Mouse (Mus musculus) c-Kit-negative CD71-positive TER-119-positive erythroid progenitor cells, embryonic 14.5 days (primary cell): ENCODE data around the gene Ddo.

ENCODE experiments used
- DNase-seq: peaks from one replicate; pipeline ENCODE4 v3.0.0-alpha.2; 2013; ENCODE audit warnings: low read depth, low spot score

The Ddo gene

GRCm38 (mm10) chr10:40665270-40665669 lies 35.5 kb downstream of the Ddo start:
- DNase-seq: no peak

GRCm38 (mm10) chr10:40666943-40667342 lies 37.1 kb downstream of the Ddo start:
- no peak for DNase-seq

- no peak for DNase-seq
Observed at GRCm38 (mm10) chr10:40668640-40669039, 38.8 kb downstream of the Ddo start.

DNA sequence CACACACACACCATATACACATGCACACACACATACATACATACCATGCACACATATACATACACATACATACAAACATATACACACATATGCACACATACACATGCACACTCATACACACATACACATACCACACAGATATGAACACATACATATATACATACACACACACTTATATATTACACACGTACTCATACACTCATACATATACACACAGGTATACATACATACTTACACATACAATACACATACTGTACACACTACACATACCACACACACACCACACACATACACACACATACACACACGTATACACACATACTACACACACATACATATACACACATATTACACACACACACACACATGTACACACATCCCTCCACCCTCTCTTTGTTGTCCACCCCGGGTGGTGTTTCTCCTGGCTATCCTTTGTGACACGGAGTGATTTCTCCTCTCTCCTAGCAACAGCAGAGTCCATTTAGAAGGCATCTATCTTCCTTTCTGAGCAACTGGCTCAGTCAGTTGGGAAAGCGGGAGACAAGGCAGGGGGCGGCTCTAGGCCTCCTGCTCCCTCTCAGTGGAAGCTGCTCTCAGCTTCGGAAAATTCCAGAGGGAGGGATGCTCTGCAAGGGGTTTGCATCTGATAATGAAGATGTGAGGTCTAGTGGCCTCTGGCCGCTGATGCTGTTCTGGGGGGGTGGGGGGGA lies 42.9 kb downstream of the Ddo start:
- DNase-seq: no peak

DNA sequence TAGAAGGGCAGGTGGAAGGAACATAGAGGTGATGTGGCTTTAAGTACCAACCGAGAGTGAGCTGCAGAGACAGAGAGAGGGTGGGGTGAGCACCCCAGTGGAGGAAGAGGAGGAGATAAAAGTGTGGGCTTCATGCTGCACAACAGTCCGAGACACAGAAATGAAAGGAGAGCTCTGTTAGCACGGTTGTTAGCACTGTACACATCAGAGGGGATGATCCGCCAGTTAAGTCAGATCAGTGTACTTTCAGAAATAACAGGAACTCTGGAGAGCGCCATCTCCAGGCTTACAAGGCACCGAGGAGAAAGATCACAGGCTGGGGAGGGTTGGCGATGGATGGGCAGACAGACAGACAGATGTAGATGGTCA lies 43.5 kb downstream of the Ddo start:
- DNase-seq: no peak

- DNase-seq: no peak
Observed at GRCm38 (mm10) chr10:40674151-40674550, 44.3 kb downstream of the Ddo start.

DNA sequence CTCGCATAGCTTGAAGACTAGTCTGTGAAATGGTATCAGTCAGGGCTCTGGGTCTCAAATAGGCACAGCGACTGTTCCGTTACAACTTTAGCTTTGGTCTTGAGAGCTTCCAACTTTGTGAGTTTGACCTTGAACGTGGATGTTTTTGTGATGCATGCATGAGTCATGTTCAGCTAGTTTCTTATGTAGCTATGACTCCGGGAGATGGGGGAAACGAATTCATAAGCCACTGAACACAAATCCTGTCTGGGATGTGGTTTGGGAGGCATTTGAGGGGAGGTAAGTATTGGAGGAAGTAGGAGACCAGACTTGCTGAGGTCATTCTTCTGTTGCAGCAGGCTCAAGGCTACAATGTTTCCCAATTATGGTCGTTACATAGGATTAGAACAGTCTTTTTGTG lies 46.1 kb downstream of the Ddo start:
- no peak for DNase-seq

DNA sequence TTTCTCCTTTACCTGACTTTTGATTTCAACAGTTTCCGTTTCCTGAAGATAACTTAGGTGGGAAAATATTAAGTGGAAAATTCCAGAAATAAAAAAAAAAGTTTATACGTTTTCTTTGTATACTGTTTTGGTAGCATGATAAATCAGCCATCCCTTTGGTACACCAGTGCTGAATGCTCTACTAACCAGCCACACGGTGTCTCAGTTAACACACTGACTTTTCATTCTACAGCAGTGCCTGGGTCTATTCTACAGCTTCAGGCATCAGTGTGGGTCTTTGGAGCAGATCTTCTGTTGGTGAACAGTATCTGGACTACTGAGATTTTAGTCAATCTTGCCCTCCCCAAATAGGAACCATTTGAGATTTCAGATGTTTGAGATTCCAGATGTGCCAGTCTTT lies 48.7 kb downstream of the Ddo start:
- DNase-seq: no peak

DNA sequence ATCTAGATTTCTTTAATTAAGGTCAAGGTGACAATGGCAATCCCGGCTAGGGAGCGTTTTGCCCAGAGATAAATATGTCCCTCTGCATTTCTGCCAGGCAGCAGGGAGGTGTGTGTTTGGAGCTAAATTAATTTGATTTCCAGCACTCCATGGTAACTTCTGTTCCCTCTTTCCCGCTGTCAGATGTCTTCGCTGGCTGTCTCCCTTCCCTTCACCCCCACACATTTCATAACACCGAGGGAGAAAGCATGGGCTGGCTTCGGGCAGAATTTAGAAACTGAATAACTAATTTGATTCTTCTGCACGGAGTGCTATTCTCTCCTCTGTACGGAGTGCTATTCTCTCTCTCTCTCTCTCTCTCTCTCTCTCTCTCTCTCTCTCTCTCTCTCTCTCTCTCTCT lies 52.7 kb downstream of the Ddo start:
- DNase-seq: no peak

DNA sequence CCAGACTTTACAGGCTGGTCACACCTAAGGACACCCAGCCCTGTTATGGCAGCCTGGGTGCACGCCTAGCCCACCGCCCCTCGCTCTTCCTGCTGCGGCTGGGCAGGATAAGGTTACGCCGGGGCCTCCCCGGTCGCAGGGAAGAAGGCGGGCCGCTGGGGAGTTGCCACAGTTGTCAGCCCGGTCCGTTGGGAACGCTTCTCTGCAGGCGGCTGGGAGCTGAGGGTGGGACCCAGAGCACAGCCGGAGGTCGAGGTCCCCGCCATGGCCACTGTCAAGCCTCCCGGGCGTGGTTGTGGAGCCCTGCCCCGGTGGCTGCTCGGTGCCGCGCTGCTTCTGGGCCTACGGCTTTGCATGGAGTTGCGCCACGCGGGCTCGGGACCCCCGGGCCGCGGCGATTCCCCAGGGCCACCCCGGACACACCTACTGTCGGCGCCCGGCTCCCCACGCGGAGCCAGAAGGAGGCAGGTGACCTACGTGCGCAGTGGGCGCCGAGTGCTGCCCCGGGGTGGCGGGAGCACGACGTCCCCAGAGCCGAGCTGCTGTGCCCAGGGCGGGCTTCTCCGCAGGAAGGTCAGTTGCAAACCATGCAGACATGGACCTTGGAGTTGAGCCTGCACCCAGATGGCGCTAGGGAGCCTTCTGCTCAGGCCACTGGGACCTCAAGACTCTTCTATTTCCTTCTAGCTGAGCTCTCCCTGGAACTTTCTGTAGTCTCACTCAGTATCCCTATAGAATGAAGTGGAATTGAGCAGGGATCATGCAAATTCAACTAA lies 53.5 kb downstream of the Ddo start, which contains the start of gene Mettl24:
Mettl24 (plus strand) TSS at position 191 of the 776 bp plus-strand sequence.
- DNase-seq: no peak

DNA sequence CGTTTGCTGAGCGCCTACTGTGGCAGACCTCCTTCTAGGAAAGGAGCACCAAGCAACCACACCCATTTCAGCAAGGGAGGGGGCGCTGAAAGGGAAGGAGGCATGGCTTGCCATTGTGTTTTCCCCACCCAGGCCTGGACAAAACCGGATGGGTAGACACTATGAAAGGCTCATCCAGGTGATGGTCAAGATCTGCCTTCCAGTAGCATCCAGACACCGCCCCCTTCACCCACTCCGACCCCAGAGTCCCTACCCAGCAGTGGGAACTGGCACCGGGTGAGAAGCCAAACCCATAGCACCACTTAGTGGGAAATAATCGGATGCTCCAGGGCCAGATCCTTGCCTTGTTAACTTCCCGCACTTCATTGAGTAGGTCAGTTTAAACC lies 54.0 kb downstream of the Ddo start:
- no peak for DNase-seq

DNA sequence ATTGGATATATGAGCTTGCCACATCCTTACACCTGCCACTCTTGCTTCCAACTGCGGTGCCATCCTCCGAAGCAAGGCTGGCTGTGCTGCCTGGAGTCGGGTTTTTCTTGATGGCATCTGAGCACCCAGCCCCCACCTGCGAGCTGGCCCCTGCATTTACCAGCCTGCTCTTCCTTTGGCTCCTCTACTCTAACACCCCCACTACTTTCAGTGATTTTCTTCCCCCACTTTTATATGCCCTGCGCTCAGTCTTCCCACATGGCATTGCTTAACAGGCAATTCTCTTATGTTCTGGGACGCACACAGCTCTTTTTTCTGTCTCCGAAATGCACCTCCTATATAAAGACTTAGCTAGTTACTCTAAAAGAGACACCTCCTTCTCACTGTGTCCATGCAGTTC lies 54.5 kb downstream of the Ddo start:
- no peak for DNase-seq

- no peak for DNase-seq
Observed at GRCm38 (mm10) chr10:40685641-40686040, 55.8 kb downstream of the Ddo start.

GRCm38 (mm10) chr10:40686976-40687375 lies 57.2 kb downstream of the Ddo start:
- no peak for DNase-seq

- no peak for DNase-seq
Observed at GRCm38 (mm10) chr10:40687407-40687806, 57.6 kb downstream of the Ddo start.

GRCm38 (mm10) chr10:40688266-40688665 lies 58.5 kb downstream of the Ddo start:
- no peak for DNase-seq

- no peak for DNase-seq
Observed at GRCm38 (mm10) chr10:40688873-40689272, 59.1 kb downstream of the Ddo start.

- no peak for DNase-seq
Observed at GRCm38 (mm10) chr10:40698652-40699051, 68.8 kb downstream of the Ddo start.

GRCm38 (mm10) chr10:40711127-40711526 lies 81.3 kb downstream of the Ddo start:
- DNase-seq: no peak

GRCm38 (mm10) chr10:40713018-40713608 lies 83.3 kb downstream of the Ddo start:
- DNase-seq: no peak

DNA sequence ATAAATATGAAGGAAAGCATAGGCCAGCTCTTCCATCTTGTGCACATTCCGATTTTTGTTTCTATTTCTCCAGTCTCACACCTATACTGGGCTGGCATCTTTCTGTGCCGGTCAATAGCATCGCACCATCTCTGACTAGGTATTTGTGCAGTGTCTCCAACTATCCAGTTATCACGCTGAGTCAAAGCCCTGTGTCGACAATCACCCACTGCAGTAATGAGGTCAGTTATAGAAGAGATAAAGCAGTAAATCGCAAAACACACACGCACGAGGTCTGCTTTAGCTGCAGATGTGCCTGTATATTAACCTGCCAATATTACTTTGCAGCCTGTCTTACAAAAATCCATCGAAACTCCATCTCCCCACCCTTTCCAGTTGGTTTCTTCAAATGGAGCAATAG lies 84.0 kb downstream of the Ddo start:
- DNase-seq: no peak

- DNase-seq: no peak
Observed at GRCm38 (mm10) chr10:40715151-40715550, 85.3 kb downstream of the Ddo start.

DNA sequence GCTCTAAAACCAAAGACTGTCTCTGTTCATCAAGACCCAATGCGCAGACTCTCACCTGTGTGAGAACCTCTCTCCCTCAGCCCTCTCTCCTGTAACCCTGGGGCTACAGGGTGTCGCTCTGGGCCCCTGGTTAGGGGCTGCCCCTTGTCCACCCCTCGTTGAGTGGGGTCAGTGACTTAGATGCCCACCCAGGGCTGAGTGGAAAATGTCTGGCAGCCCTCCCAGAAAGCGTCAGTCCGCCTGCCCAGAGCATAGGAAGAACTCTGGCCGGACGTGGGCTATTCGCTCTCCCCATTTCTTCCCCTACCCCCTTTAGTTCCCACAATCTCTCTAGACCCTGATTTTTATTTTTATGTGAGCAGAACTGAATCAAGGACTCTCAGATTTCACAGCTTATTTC lies 86.5 kb downstream of the Ddo start:
- DNase-seq: no peak
